26 mouse cellular contexts compared by ENCODE assay signal in the genomic region with DNA sequence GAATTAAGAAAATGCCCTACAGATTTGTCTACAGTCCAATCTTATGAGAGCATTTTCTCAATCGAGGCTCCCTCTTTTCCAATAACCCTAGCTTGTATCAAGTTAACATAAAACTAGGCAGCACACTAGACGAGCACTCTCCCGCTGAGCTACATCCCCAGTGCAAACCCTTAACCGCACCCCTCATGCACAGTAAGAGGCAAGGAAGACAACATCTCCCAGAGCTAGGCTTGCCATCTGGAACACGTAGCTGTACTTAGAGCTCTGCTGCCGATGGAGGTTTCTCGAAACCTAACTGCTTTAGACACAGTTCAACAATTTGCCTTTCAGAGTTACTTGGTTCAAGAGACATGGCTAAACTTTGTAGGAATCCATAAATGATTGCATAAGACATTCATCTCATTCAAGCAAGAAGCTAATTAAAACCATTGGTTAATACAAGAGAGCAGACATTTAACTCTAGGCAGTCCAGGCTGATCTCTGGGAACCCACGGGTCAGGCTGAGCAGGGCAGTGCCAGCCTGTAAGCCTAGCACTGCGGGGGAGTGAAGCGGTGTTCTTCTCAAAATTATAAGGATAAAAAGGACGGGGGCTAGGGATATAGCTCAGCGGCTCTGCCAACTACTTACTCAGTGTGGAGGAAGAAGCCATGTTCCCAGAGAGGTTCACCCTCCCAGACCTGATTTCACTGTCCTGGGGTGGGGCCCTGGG. TPM values are rescaled to one million over a fixed set of nuclear protein-coding genes. Genes with fewer than 3 reads are reported as not detected.
DNase-seq lines count a peak whose midpoint lies in the region; ATAC-seq and TF ChIP-seq lines count a peak whose summit lies in the region.
"Had no signal": no experiment of that assay in that cellular context is flagged by ENCODE, and none has a peak within 500 bp of the region (broad histone marks: within the 10 kb centered on the region; RNA-seq: fewer than 3 reads in every experiment).

No protein-coding gene starts in this region.

- no peak overlapping the region for H3K4me3 ChIP-seq in kidney, adult 2 months (ENCODE audit: insufficient read depth, low read depth, low read length)
- no peak overlapping the region for H3K4me3 ChIP-seq in ES-E14 (ENCODE audit: insufficient read depth in 1 of 2, low read depth in 1 of 2, low read length in 2 of 2, poor library complexity in 1 of 2, severe bottlenecking in 1 of 2)
- no peak overlapping the region for H3K4me3 ChIP-seq in embryonic facial prominence, embryonic 14.5 days (ENCODE audit: low read depth, low read length)
- H3K4me3 ChIP-seq in kidney, postnatal 0 days (replicated peaks; ENCODE audit: low read depth, low read length): no peak overlapping the region
- H3K4me3 ChIP-seq in neural tube, embryonic 15.5 days (replicated peaks): no peak overlapping the region
- H3K4me3 ChIP-seq: forebrain, embryonic 10.5 days; forebrain, embryonic 15.5 days; intestine, embryonic 15.5 days; midbrain, embryonic 13.5 days; stomach, embryonic 15.5 days had no signal

- no peak for ATAC-seq in embryonic facial prominence, embryonic 14.5 days (ENCODE audit: low read depth)
- ATAC-seq in kidney, postnatal 0 days (replicated peaks; ENCODE audit: low FRiP score, low read depth): peak; percentile 68
- ATAC-seq in neural tube, embryonic 15.5 days (ENCODE audit: low FRiP score): no peak
- ATAC-seq: forebrain, embryonic 15.5 days; hindbrain, postnatal 0 days; intestine, embryonic 15.5 days; midbrain, embryonic 13.5 days had no signal

- peak overlapping the region; percentile 84 for H3K27ac ChIP-seq in kidney, adult 2 months (ENCODE audit: insufficient read depth, low read depth, low read length)
- no peak overlapping the region for H3K27ac ChIP-seq in ES-E14 (ENCODE audit: insufficient read depth, low read depth, low read length, poor library complexity, severe bottlenecking)
- H3K27ac ChIP-seq in embryonic facial prominence, embryonic 14.5 days (replicated peaks; ENCODE audit: low read depth, low read length): no peak overlapping the region; the same call in 1 of the 2 replicates
- H3K27ac ChIP-seq in kidney, postnatal 0 days: peak overlapping the region; percentile 76
- no peak overlapping the region for H3K27ac ChIP-seq in neural tube, embryonic 15.5 days (replicated peaks)
- H3K27ac ChIP-seq: forebrain, embryonic 10.5 days; forebrain, embryonic 15.5 days; hindbrain, postnatal 0 days; intestine, embryonic 15.5 days; liver, embryonic 14.5 days; macrophage; midbrain, embryonic 13.5 days; stomach, embryonic 15.5 days had no signal

- no peaks in the 10 kb centered on the region; the same call in 1 of the 2 replicates for H3K36me3 ChIP-seq in kidney, adult 2 months (ENCODE audit: control insufficient read depth, insufficient read depth, low read length)
- H3K36me3 ChIP-seq in ES-E14 (ENCODE audit: control insufficient read depth, insufficient read depth, low read length, poor library complexity, severe bottlenecking): peaks cover 7% of the 10 kb centered on the region; the same call in 1 of the 2 replicates
- peaks cover 29% of the 10 kb centered on the region for H3K36me3 ChIP-seq in embryonic facial prominence, embryonic 14.5 days (ENCODE audit: control insufficient read depth, insufficient read depth, low read length)
- peaks cover 24% of the 10 kb centered on the region for H3K36me3 ChIP-seq in kidney, postnatal 0 days (ENCODE audit: insufficient read depth, low read length)
- peaks cover 3% of the 10 kb centered on the region for H3K36me3 ChIP-seq in neural tube, embryonic 15.5 days

- no peak overlapping the region for H3K4me2 ChIP-seq in embryonic facial prominence, embryonic 14.5 days (ENCODE audit: low read depth, low read length)
- peak overlapping the region; percentile 4; the same call in 1 of the 2 replicates for H3K4me2 ChIP-seq in kidney, postnatal 0 days (ENCODE audit: low read length)
- no peak overlapping the region for H3K4me2 ChIP-seq in neural tube, embryonic 15.5 days
- H3K4me2 ChIP-seq: forebrain, embryonic 15.5 days; intestine, embryonic 15.5 days; midbrain, embryonic 13.5 days; stomach, embryonic 15.5 days had no signal

- no peaks in the 10 kb centered on the region for H3K27me3 ChIP-seq in kidney, adult 2 months (replicated peaks; ENCODE audit: control insufficient read depth, insufficient read depth, low read length)
- H3K27me3 ChIP-seq in embryonic facial prominence, embryonic 14.5 days (replicated peaks; ENCODE audit: control insufficient read depth, insufficient read depth, low read length): no peaks in the 10 kb centered on the region
- no peaks in the 10 kb centered on the region for H3K27me3 ChIP-seq in kidney, postnatal 0 days (ENCODE audit: insufficient read depth, low read length)
- no peaks in the 10 kb centered on the region for H3K27me3 ChIP-seq in neural tube, embryonic 15.5 days (replicated peaks)
- H3K27me3 ChIP-seq: forebrain, embryonic 15.5 days; intestine, embryonic 15.5 days; midbrain, embryonic 13.5 days; stomach, embryonic 15.5 days had no signal

- H3K9me3 ChIP-seq in ES-E14 (ENCODE audit: control insufficient read depth, insufficient read depth, low read depth, low read length): no peaks in the 10 kb centered on the region
- H3K9me3 ChIP-seq in embryonic facial prominence, embryonic 14.5 days (ENCODE audit: control insufficient read depth, low read length): no peaks in the 10 kb centered on the region
- H3K9me3 ChIP-seq in kidney, postnatal 0 days (replicated peaks; ENCODE audit: low read length): no peaks in the 10 kb centered on the region
- H3K9me3 ChIP-seq in neural tube, embryonic 15.5 days (replicated peaks): no peaks in the 10 kb centered on the region
- H3K9me3 ChIP-seq: forebrain, embryonic 10.5 days; forebrain, embryonic 15.5 days; intestine, embryonic 15.5 days; midbrain, embryonic 13.5 days; stomach, embryonic 15.5 days had no signal

- TF ChIP-seq POLR2A in kidney, adult 2 months (IDR thresholded peaks at IDR 0.05; ENCODE audit: low read depth, low read length): no peak

- H3K9ac ChIP-seq in ES-E14 (ENCODE audit: insufficient read depth, low read depth, low read length, poor library complexity, severe bottlenecking): 0 out of 2 replicates have a peak overlapping the region, but pooled peaks have one; percentile 21
- H3K9ac ChIP-seq in embryonic facial prominence, embryonic 14.5 days (ENCODE audit: low read depth, low read length): no peak overlapping the region
- no peak overlapping the region for H3K9ac ChIP-seq in kidney, postnatal 0 days (ENCODE audit: low read depth, low read length)
- H3K9ac ChIP-seq in neural tube, embryonic 15.5 days (replicated peaks): no peak overlapping the region
- H3K9ac ChIP-seq: forebrain, embryonic 15.5 days; intestine, embryonic 15.5 days; liver, embryonic 14.5 days; midbrain, embryonic 13.5 days; stomach, embryonic 15.5 days had no signal

- in situ Hi-C loops in ES-E14 (cut with MboI; ENCODE audit: low sequenced_read_pairs in 2 of 2, unreplicated experiment in 2 of 2): no loop called here

- TF ChIP-seq CTCF in kidney, adult 2 months (conservative IDR thresholded peaks at IDR 0.05; ENCODE audit: insufficient read depth, insufficient read length, low read depth, low read length): no peak
- TF ChIP-seq CTCF in kidney, postnatal 0 days (IDR thresholded peaks at IDR 0.05; ENCODE audit: low read depth): no peak

- H3K4me1 ChIP-seq in kidney, adult 2 months (ENCODE audit: control insufficient read depth, insufficient read depth, low read length): peaks cover 27% of the 10 kb centered on the region
- peaks cover 6 to 10% of the 10 kb centered on the region in 2 experiments; a peak in 3 of 4 replicates for H3K4me1 ChIP-seq in ES-E14 (ENCODE audit: control insufficient read depth in 2 of 2, insufficient read depth in 2 of 2, low read length in 2 of 2, poor library complexity in 1 of 2)
- H3K4me1 ChIP-seq in embryonic facial prominence, embryonic 14.5 days (ENCODE audit: control insufficient read depth, insufficient read depth, low read length): peaks cover 15% of the 10 kb centered on the region
- peaks cover 5% of the 10 kb centered on the region for H3K4me1 ChIP-seq in kidney, postnatal 0 days (replicated peaks; ENCODE audit: insufficient read depth, low read length)
- peaks cover 21% of the 10 kb centered on the region for H3K4me1 ChIP-seq in neural tube, embryonic 15.5 days
- H3K4me1 ChIP-seq: stomach, embryonic 15.5 days had no signal

- WGBS in kidney, adult 2 months: 36% methylated on average over 12 of the region's 12 CpGs
- WGBS in embryonic facial prominence, embryonic 14.5 days: 74% methylated on average over 12 of the region's 12 CpGs
- WGBS in kidney, postnatal 0 days: 53% methylated on average over 12 of the region's 12 CpGs
- WGBS in neural tube, embryonic 15.5 days: 87% methylated on average over 12 of the region's 12 CpGs

- peak; percentile 73 for DNase-seq in kidney, adult 2 months
- DNase-seq in kidney, adult 18-20 months: no peak
- DNase-seq in ES-E14 (ENCODE audit: low read depth, low spot score): no peak
- DNase-seq in embryonic facial prominence, embryonic 14.5 days (ENCODE audit: low spot score): peak; percentile 47
- no peak for DNase-seq in kidney, postnatal 0 days (ENCODE audit: low spot score)
- DNase-seq in adrenal gland, adult 2 months: no peak
- no peak for DNase-seq in heart, postnatal 4 days
- DNase-seq: adrenal gland, postnatal 25 days; cerebellum, adult 11-12 months; cerebellum, adult 9-11 months; gastrocnemius, postnatal 14 days; heart, postnatal 14 days; liver; lung, adult 2 months; lung, postnatal 10 days; retina, postnatal 1 day; right cerebral cortex, postnatal 14 days had no signal

TF ChIP-seq in ES-E14, 5 proteins besides CTCF, POLR2A, EP300 and RAD21:
- no peak for TF ChIP-seq CHD2 (IDR thresholded peaks at IDR 0.05; ENCODE audit: low read depth, low read length)
- no peak for TF ChIP-seq ZC3H11A (IDR thresholded peaks at IDR 0.05; ENCODE audit: borderline replicate concordance, low read depth, low read length)
- TF ChIP-seq ZNF384 (IDR thresholded peaks at IDR 0.05; ENCODE audit: low read depth, low read length): no peak
- TF ChIP-seq MAFK (IDR thresholded peaks at IDR 0.05; ENCODE audit: insufficient read depth, low read depth, low read length): no peak
- no peak for TF ChIP-seq HCFC1 (IDR thresholded peaks at IDR 0.05; ENCODE audit: borderline replicate concordance, insufficient read depth, low read length)

RNA-seq across cellular contexts. Expression of gene Slc35b4, which starts 5.0 kb away (rescaled TPM):
- 88.5 and 90.9 TPM in 2 replicates for polyA plus RNA-seq in kidney, adult 2 months (2012; rRNA removed)
- 27.4 and 28.1 TPM in 2 replicates for total RNA-seq in ES-E14 (2012; rRNA removed)
- 54.1 and 56.6 TPM in 2 replicates for polyA plus RNA-seq in embryonic facial prominence, embryonic 14.5 days (2014; fragmentation: Nextera tagmentation; extraction: Ambion mirVana)
- 60.4 and 70.3 TPM in 2 replicates for polyA plus RNA-seq in kidney, postnatal 0 days (2015; fragmentation: Nextera tagmentation; extraction: Ambion mirVana)
- 10 to 100 TPM; 25.0 to 46.9 TPM for total RNA-seq in adrenal gland, adult 2 months (2021)
- polyA plus RNA-seq in adrenal gland, adult 2 months (2012; rRNA removed): 9.6 and 11.7 TPM in 2 replicates
- 39.4 and 47.8 TPM in 2 replicates for polyA plus RNA-seq in neural tube, embryonic 15.5 days (2015; fragmentation: Nextera tagmentation; extraction: Ambion mirVana)
- 10 to 100 TPM; 15.2 to 16.3 TPM for total RNA-seq in heart, postnatal 4 days (2021)

Comparison
In these comparisons a context has a peak if more than half of its experiments do, and no peak if none do; other contexts are left out.
1. DNase-seq: peak in kidney, adult 2 months (single experiment) and embryonic facial prominence, embryonic 14.5 days (single experiment); none in kidney, adult 18-20 months (single experiment), ES-E14 (single experiment), kidney, postnatal 0 days (single experiment), adrenal gland, adult 2 months (single experiment) and heart, postnatal 4 days (single experiment).
2. H3K27ac ChIP-seq: peak in kidney, adult 2 months (single experiment) and kidney, postnatal 0 days (single experiment); none in ES-E14 (single experiment), embryonic facial prominence, embryonic 14.5 days (single experiment) and neural tube, embryonic 15.5 days (single experiment).